Mouse (Mus musculus) gastrocnemius, adult 18-20 months (tissue): ENCODE measurements around the gene Gpr161. TPM values are rescaled to one million over a fixed set of nuclear protein-coding genes. Genes with fewer than 3 reads are reported as not detected.

Experiments used
- total RNA-seq, 2 experiments: library from RNA; stranded (reverse); gene quantifications; 2 replicates each; pipeline ENCODE4 v1.2.3; 2021

The Gpr161 gene
- total RNA-seq, 2 experiments from 2014 or later, result 0.55 to 1.4 TPM

Other genes starting within 250 kb of the Gpr161 start
- gene Tbx19, start 135.0 kb upstream of the Gpr161 start, total RNA-seq, result not detected
- gene Sft2d2, start 101.4 kb upstream of the Gpr161 start, total RNA-seq, result 10 to 100 TPM in 1 of 2 experiments, 1 to 10 TPM in 1; 8.9 to 10.1 TPM
- gene Tiprl, start 58.8 kb upstream of the Gpr161 start, total RNA-seq, result 10 to 100 TPM; 17.1 to 20.7 TPM
- 100 to 1,000 TPM; 277 to 293 TPM for gene Dcaf6, start 164.7 kb downstream of the Gpr161 start, total RNA-seq
- 100 to 1,000 TPM; 282 to 321 TPM for gene Mpc2, start 164.8 kb downstream of the Gpr161 start, total RNA-seq
- not detected for gene Adcy10, start 189.4 kb downstream of the Gpr161 start, total RNA-seq